In genomic region chr8:127038928-127039327, GRCm38 (mm10) we compare ENCODE assay signal across 14 mouse cellular contexts. TPM values are rescaled to one million over a fixed set of nuclear protein-coding genes. Genes with fewer than 3 reads are reported as not detected.
A peak's percentile ranks its signal among the peaks of the same experiment; 100 is the strongest.
DNase-seq lines count a peak whose midpoint lies in the region; ATAC-seq lines count a peak whose summit lies in the region.
"Had no signal": no experiment of that assay in that cellular context is flagged by ENCODE, and none has a peak within 500 bp of the region (broad histone marks: within the 10 kb centered on the region; RNA-seq: fewer than 3 reads in every experiment).

No protein-coding gene starts in this region.

- 52% methylated on average over 4 of the region's 4 CpGs for WGBS in forebrain, embryonic 13.5 days
- 78% methylated on average over 4 of the region's 4 CpGs for WGBS in forebrain, embryonic 10.5 days
- WGBS in neural tube, embryonic 15.5 days = 80% methylated on average over 4 of the region's 4 CpGs

- no peaks in the 10 kb centered on the region for H3K36me3 ChIP-seq in forebrain, embryonic 13.5 days (ENCODE audit: poor library complexity, severe bottlenecking)
- no peaks in the 10 kb centered on the region for H3K36me3 ChIP-seq in forebrain, embryonic 10.5 days (replicated peaks)
- H3K36me3 ChIP-seq in neural tube, embryonic 15.5 days = no peaks in the 10 kb centered on the region
- H3K36me3 ChIP-seq: heart, embryonic 12.5 days; liver, embryonic 13.5 days; midbrain, embryonic 10.5 days; neural tube, embryonic 13.5 days had no signal

- H3K27ac ChIP-seq in forebrain, embryonic 13.5 days = no peak overlapping the region
- H3K27ac ChIP-seq in forebrain, embryonic 10.5 days = no peak overlapping the region
- no peak overlapping the region for H3K27ac ChIP-seq in neural tube, embryonic 15.5 days (replicated peaks)
- H3K27ac ChIP-seq: liver, embryonic 13.5 days; midbrain, embryonic 10.5 days; neural tube, embryonic 13.5 days had no signal

- ATAC-seq in forebrain, embryonic 13.5 days = peak; percentile 72; the same call in 1 of the 2 replicates
- no peak for ATAC-seq in neural tube, embryonic 15.5 days (ENCODE audit: low FRiP score)
- ATAC-seq in CD4-positive, CD25-positive, alpha-beta regulatory T cell, adult 4 months = no peak

- no peaks in the 10 kb centered on the region for H3K4me1 ChIP-seq in forebrain, embryonic 13.5 days
- no peaks in the 10 kb centered on the region for H3K4me1 ChIP-seq in forebrain, embryonic 10.5 days
- no peaks in the 10 kb centered on the region for H3K4me1 ChIP-seq in neural tube, embryonic 15.5 days
- H3K4me1 ChIP-seq: liver, embryonic 13.5 days; midbrain, embryonic 10.5 days; neural tube, embryonic 13.5 days had no signal

- H3K4me3 ChIP-seq in forebrain, embryonic 13.5 days = no peak overlapping the region
- H3K4me3 ChIP-seq in forebrain, embryonic 10.5 days = no peak overlapping the region
- no peak overlapping the region for H3K4me3 ChIP-seq in neural tube, embryonic 15.5 days (replicated peaks)
- H3K4me3 ChIP-seq: heart, embryonic 12.5 days; liver, embryonic 13.5 days; midbrain, embryonic 10.5 days; neural tube, embryonic 13.5 days had no signal

- H3K9me3 ChIP-seq in forebrain, embryonic 13.5 days (replicated peaks) = no peaks in the 10 kb centered on the region
- no peaks in the 10 kb centered on the region for H3K9me3 ChIP-seq in forebrain, embryonic 10.5 days
- H3K9me3 ChIP-seq in neural tube, embryonic 15.5 days (replicated peaks) = no peaks in the 10 kb centered on the region
- H3K9me3 ChIP-seq: heart, embryonic 12.5 days; liver, embryonic 13.5 days; midbrain, embryonic 10.5 days; neural tube, embryonic 13.5 days had no signal

- DNase-seq in forebrain, embryonic 10.5 days (ENCODE audit: extremely low spot score, low spot score) = no peak
- DNase-seq in right cerebral cortex, adult 18-20 months = peak; percentile 23
- DNase-seq in right cerebral cortex, postnatal 14 days = no peak
- DNase-seq in layer of hippocampus, postnatal 10 days (ENCODE audit: low spot score in 2 of 2) = peak; percentile 45 to 56
- DNase-seq in urinary bladder, postnatal 36 days (ENCODE audit: low spot score in 2 of 2) = no peak
- DNase-seq: adrenal gland, postnatal 10 days; liver, embryonic 13.5 days; thymus, postnatal 25 days had no signal

- no peak overlapping the region for H3K9ac ChIP-seq in forebrain, embryonic 13.5 days
- no peak overlapping the region for H3K9ac ChIP-seq in neural tube, embryonic 15.5 days (replicated peaks)
- H3K9ac ChIP-seq: heart, embryonic 12.5 days; liver, embryonic 13.5 days; neural tube, embryonic 13.5 days had no signal

- H3K27me3 ChIP-seq in forebrain, embryonic 13.5 days = no peaks in the 10 kb centered on the region
- H3K27me3 ChIP-seq in forebrain, embryonic 10.5 days (ENCODE audit: poor library complexity, severe bottlenecking) = no peaks in the 10 kb centered on the region
- H3K27me3 ChIP-seq in neural tube, embryonic 15.5 days (replicated peaks) = no peaks in the 10 kb centered on the region
- H3K27me3 ChIP-seq: heart, embryonic 12.5 days; neural tube, embryonic 13.5 days had no signal

- no peak overlapping the region for H3K4me2 ChIP-seq in forebrain, embryonic 13.5 days
- H3K4me2 ChIP-seq in neural tube, embryonic 15.5 days = no peak overlapping the region
- H3K4me2 ChIP-seq: heart, embryonic 12.5 days; liver, embryonic 13.5 days; neural tube, embryonic 13.5 days had no signal

RNA-seq across cellular contexts. Expression of gene Pard3, which starts 24.8 kb away (rescaled TPM):
- 23.7 and 24.7 TPM in 2 replicates for polyA plus RNA-seq in forebrain, embryonic 13.5 days (2015; fragmentation: Nextera tagmentation; extraction: Ambion mirVana)
- polyA plus RNA-seq in forebrain, embryonic 10.5 days (2016; fragmentation: Nextera tagmentation; extraction: Ambion mirVana) = 27.3 and 27.4 TPM in 2 replicates
- total RNA-seq in layer of hippocampus, postnatal 10 days (2021) = 10 to 100 TPM; 26.2 to 27.8 TPM
- polyA plus RNA-seq in neural tube, embryonic 15.5 days (2015; fragmentation: Nextera tagmentation; extraction: Ambion mirVana) = 16.1 and 17.0 TPM in 2 replicates
- polyA plus RNA-seq in CD4-positive, CD25-positive, alpha-beta regulatory T cell, adult 4 months (2017; shearing (Covaris generic)) = under 1 TPM in 1 of 2 experiments, not detected in 1; 0.75 TPM

Comparison
In these comparisons a context has a peak if more than half of its experiments do, and no peak if none do; other contexts are left out.
1. DNase-seq: peak in right cerebral cortex, adult 18-20 months (single experiment) and layer of hippocampus, postnatal 10 days (2 of 2); none in forebrain, embryonic 10.5 days (single experiment), right cerebral cortex, postnatal 14 days (single experiment) and urinary bladder, postnatal 36 days (0 of 2).